Mouse (Mus musculus) liver, adult 2 months (tissue): ENCODE measurements around the gene Aif1l. TPM values are rescaled to one million over a fixed set of nuclear protein-coding genes. Genes with fewer than 3 reads are reported as not detected.

Experiments used
- DNase-seq: peaks from one replicate; pipeline ENCODE4 v3.0.0-alpha.2; 2011; ENCODE audit warnings: low read depth, low spot score; ENCODE audit errors: extremely low read depth
- H3K27ac ChIP-seq: fragments of 200-500 bp; replicated peaks from 2 replicates; pipeline ENCODE4 v1.5.1; 2012; ENCODE audit warnings: low read depth, mild to moderate bottlenecking, control low read depth, inconsistent platforms, low read length; ENCODE audit not compliant: insufficient read depth
- H3K27me3 ChIP-seq: fragments of 200-500 bp; 2 replicates; pipeline ENCODE4 v1.6.1; 2012; ENCODE audit warnings: mild to moderate bottlenecking, moderate library complexity, low read length, inconsistent platforms; ENCODE audit not compliant: control insufficient read depth, insufficient read depth
- H3K36me3 ChIP-seq: fragments of 200-500 bp; 2 replicates; pipeline ENCODE4 v1.6.1; 2012; ENCODE audit warnings: low read length, inconsistent platforms; ENCODE audit not compliant: control insufficient read depth, insufficient read depth
- H3K4me1 ChIP-seq: fragments of 200-500 bp; 2 replicates; pipeline ENCODE4 v1.6.1; 2011; ENCODE audit warnings: low read length; ENCODE audit not compliant: control insufficient read depth, insufficient read depth
- H3K4me3 ChIP-seq: fragments of 200-500 bp; 2 replicates; pipeline ENCODE4 v1.5.1; 2011; ENCODE audit warnings: low read depth, mild to moderate bottlenecking, control low read depth, low read length, moderate library complexity; ENCODE audit not compliant: insufficient read depth
- H3K79me2 ChIP-seq: fragments of 200-500 bp; 2 replicates; pipeline ENCODE4 v1.6.1; 2012; ENCODE audit warnings: inconsistent platforms, mild to moderate bottlenecking, low read length, moderate library complexity; ENCODE audit not compliant: control insufficient read depth, insufficient read depth
- H3K9ac ChIP-seq: fragments of 200-500 bp; 2 replicates; pipeline ENCODE4 v1.6.1; 2012; ENCODE audit warnings: low read depth, mild to moderate bottlenecking, control low read depth, inconsistent platforms, low read length
- CTCF ChIP-seq: fragments of 200-500 bp; IDR thresholded peaks from 2 replicates; pipeline ENCODE4 v1.5.1; 2011; ENCODE audit warnings: low read depth, low read length, control low read depth
- POLR2A ChIP-seq: fragments of 200-500 bp; IDR thresholded peaks from 2 replicates; pipeline ENCODE4 v1.6.1; 2011; ENCODE audit warnings: low read length, control low read depth; ENCODE audit not compliant: insufficient read depth; ENCODE audit errors: extremely low read depth
- WGBS: fragments of 180-500 bp; shearing (Covaris S2); methylation state at CpG from one replicate; pipeline ENCODE4 v1.1.7; 2018; 5-methylcytosine and 5-hydroxymethylcytosine counted together
- polyA plus RNA-seq: library from polyadenylated mRNA; depleted of rRNA; stranded (reverse); fragments of >200 nt; gene quantifications from 2 replicates; pipeline ENCODE4 v1.2.3, GENCODE M21; 2012; rRNA removed
- total RNA-seq: library from RNA; depleted of rRNA; stranded (reverse); fragments of >200 nt; gene quantifications from 2 replicates; pipeline ENCODE4 v1.2.3, GENCODE M21; 2014; rRNA removed

Aif1l gene
- 0.13 and 0.18 TPM in 2 replicates for total RNA-seq
- polyA plus RNA-seq: 0.10 and 0.16 TPM in 2 replicates

GRCm38 (mm10) chr2:31950058-31950871 lies at the start of gene Aif1l:
Gene Aif1l, plus strand, starts transcription at chr2:31950139.
- H3K9ac ChIP-seq: no peak within 1 kb of the TSS
- H3K27ac ChIP-seq: no peak within 1 kb of the TSS
- no peak for DNase-seq
- H3K4me3 ChIP-seq: peak within 1 kb of the TSS; percentile 13; the same call in 1 of the 2 replicates
- TF ChIP-seq CTCF: 0 out of 2 replicates have a peak, but pooled peaks have one; percentile 19
- TF ChIP-seq POLR2A: no peak
- no peaks in the 10 kb centered on the region for H3K4me1 ChIP-seq
- 2% methylated on average over 66 of the region's 66 CpGs for WGBS
- H3K79me2 ChIP-seq: no peaks in the 10 kb centered on the region
- H3K36me3 ChIP-seq: no peaks in the 10 kb centered on the region
- peaks cover 8% of the 10 kb centered on the region for H3K27me3 ChIP-seq

GRCm38 (mm10) chr2:31900932-31901331 lies 49.0 kb upstream of the Aif1l start:
- Histone ChIP-seq H3K36me3 (no peaks in the 10 kb centered on the region), H3K27ac (no peak overlapping the region), H3K27me3 (no peaks in the 10 kb centered on the region), H3K9ac (no peak overlapping the region), H3K79me2 (no peaks in the 10 kb centered on the region), H3K4me1 (no peaks in the 10 kb centered on the region), H3K4me3 (no peak overlapping the region)
- DNase-seq: no peak
- 91% methylated on average over 4 of the region's 4 CpGs for WGBS
- no peak for TF ChIP-seq CTCF
- no peak for TF ChIP-seq POLR2A

GRCm38 (mm10) chr2:31901659-31902362 lies 48.1 kb upstream of the Aif1l start:
- peak; percentile 58 for DNase-seq
- WGBS: 65% methylated on average over 4 of the region's 4 CpGs
- Histone ChIP-seq H3K4me1 (no peaks in the 10 kb centered on the region), H3K9ac (no peak overlapping the region), H3K36me3 (no peaks in the 10 kb centered on the region), H3K27ac (no peak overlapping the region), H3K4me3 (no peak overlapping the region), H3K79me2 (no peaks in the 10 kb centered on the region), H3K27me3 (no peaks in the 10 kb centered on the region)
- TF ChIP-seq POLR2A (no peak), CTCF (no peak)

- TF ChIP-seq POLR2A (no peak), CTCF (no peak)
- Histone ChIP-seq H3K4me1 (no peaks in the 10 kb centered on the region), H3K4me3 (no peak overlapping the region), H3K27ac (no peak overlapping the region), H3K9ac (no peak overlapping the region), H3K27me3 (no peaks in the 10 kb centered on the region), H3K79me2 (no peaks in the 10 kb centered on the region), H3K36me3 (no peaks in the 10 kb centered on the region)
- DNase-seq: no peak
- WGBS: 51% methylated on average over 6 of the region's 6 CpGs
Observed at GRCm38 (mm10) chr2:31904089-31904488, 45.9 kb upstream of the Aif1l start.

- Histone ChIP-seq H3K4me1 (no peaks in the 10 kb centered on the region), H3K9ac (no peak overlapping the region), H3K79me2 (no peaks in the 10 kb centered on the region), H3K36me3 (no peaks in the 10 kb centered on the region), H3K27ac (no peak overlapping the region), H3K27me3 (no peaks in the 10 kb centered on the region), H3K4me3 (no peak overlapping the region)
- 32% methylated on average over 8 of the region's 8 CpGs for WGBS
- no peak for DNase-seq
- TF ChIP-seq POLR2A (no peak), CTCF (no peak)
Observed at GRCm38 (mm10) chr2:31904622-31905021, 45.3 kb upstream of the Aif1l start.

- Histone ChIP-seq H3K9ac (no peak overlapping the region), H3K36me3 (no peaks in the 10 kb centered on the region), H3K27ac (no peak overlapping the region), H3K27me3 (no peaks in the 10 kb centered on the region), H3K4me3 (no peak overlapping the region), H3K4me1 (no peaks in the 10 kb centered on the region), H3K79me2 (no peaks in the 10 kb centered on the region)
- 38% methylated on average over 9 of the region's 9 CpGs for WGBS
- TF ChIP-seq CTCF (no peak), POLR2A (no peak)
- no peak for DNase-seq
Observed at GRCm38 (mm10) chr2:31905682-31906081, 44.3 kb upstream of the Aif1l start.
